Mouse (Mus musculus): ENCODE data around the gene Xrcc3. TPM values are rescaled to one million over a fixed set of nuclear protein-coding genes. Genes with fewer than 3 reads are reported as not detected.

Gene Xrcc3
- total RNA-seq, 1 experiment from 2014 or later: 2.1 TPM

DNA sequence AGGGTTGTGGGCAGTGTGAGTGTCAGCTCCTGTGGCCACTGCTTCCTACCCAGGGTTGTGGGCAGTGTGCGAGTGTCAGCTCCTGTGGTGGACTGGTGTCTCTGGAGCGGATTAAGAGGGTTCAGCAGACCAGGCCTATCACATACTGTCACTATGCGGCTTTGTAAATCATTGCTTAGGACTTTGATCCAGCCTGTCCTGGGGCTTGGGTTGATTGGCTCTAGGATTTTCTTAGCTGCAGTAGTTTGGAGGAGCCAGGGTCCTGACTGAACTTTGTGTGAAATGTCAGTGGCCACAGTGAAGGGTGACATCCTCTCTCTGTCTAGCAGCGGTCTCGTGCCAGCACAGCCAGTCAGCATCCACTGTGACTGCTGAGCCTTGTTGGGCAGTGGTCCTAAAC is 23.6 kb downstream of the Xrcc3 start:
- ATAC-seq (replicated peaks; ENCODE audit: insufficient number of reproducible peaks, low FRiP score, low TSS enrichment, poor library complexity, severe bottlenecking): no peak

DNA sequence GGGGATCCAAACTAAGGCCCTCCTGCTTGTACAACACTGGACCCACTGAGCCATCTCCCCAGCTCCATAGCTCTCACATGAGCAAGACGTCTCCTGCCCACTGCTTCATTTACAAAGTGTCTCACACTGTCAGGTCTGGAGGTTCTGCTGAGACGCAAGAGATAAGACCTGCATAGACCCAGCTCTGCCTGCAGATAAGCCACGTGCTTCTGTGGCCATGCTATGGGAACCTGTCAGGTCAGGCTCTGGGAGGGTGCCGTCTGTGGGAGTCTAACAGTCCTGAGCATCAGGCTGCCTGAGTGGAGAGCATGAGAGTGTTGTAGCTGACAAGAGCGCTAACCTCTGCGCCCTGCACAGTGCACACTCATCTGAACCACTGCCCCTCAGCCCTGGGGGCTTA is 26.7 kb downstream of the Xrcc3 start:
- ATAC-seq (replicated peaks; ENCODE audit: insufficient number of reproducible peaks, low FRiP score, low TSS enrichment, poor library complexity, severe bottlenecking): no peak

DNA sequence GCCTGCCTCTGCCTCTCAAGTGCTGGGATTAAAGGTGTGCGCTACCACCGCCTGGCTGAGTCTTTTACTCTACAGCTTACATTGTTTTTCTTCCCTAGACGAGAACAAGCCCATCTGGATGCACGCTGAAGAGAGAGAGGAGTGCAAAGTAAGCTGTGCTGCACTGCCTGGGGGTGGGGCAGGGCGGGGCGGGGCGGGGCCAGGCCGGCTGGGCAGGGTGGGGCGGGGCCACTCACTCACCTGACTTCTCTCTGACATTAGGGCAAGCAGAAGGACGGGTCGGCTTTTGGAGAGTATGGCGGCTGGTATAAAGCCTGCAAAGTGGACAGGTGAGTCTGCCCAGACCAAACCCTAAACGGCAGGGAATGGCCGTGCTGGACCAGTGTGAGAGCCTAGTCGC is 28.5 kb downstream of the Xrcc3 start:
- no peak for ATAC-seq (replicated peaks; ENCODE audit: insufficient number of reproducible peaks, low FRiP score, low TSS enrichment, poor library complexity, severe bottlenecking)

DNA sequence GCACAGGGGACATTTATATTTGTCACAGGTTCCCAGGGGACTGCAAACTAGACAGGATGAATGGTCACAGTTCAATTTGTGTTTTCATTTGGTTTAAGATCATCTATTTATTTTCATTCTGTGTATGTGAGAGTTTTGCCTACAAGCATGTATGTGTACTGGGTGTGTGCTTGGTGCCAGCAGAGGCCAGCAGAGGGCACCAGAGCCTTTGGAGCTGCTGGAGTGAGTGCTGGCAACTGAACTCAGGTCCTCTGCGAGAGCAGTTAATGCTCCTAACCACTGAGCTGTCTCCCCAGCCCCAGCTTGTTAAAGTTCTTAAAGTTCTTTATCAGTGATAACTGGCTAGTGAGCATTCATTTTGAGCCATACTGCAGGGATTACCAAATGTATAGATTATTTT is 34.1 kb downstream of the Xrcc3 start:
- ATAC-seq (replicated peaks; ENCODE audit: insufficient number of reproducible peaks, low FRiP score, low TSS enrichment, poor library complexity, severe bottlenecking): no peak

DNA sequence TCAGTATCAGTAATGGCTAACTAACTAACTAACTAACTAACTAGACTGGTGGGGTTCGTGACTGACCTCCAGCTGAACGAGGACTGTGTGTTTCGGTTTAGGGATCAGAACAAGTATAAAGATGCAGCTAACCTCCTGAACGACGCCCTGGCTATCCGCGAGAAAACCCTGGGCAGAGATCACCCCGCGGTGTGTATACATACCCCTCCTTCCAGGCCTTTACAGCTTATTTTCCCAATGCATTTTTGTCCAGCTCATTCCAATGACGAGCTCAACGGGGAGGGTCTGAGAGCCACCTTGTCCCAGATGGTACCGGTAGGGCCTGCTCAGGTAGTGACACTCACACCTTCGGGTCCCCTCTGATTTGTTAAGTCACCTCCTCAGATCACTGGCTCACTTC is 35.8 kb downstream of the Xrcc3 start:
- ATAC-seq (replicated peaks; ENCODE audit: insufficient number of reproducible peaks, low FRiP score, low TSS enrichment, poor library complexity, severe bottlenecking): no peak

DNA sequence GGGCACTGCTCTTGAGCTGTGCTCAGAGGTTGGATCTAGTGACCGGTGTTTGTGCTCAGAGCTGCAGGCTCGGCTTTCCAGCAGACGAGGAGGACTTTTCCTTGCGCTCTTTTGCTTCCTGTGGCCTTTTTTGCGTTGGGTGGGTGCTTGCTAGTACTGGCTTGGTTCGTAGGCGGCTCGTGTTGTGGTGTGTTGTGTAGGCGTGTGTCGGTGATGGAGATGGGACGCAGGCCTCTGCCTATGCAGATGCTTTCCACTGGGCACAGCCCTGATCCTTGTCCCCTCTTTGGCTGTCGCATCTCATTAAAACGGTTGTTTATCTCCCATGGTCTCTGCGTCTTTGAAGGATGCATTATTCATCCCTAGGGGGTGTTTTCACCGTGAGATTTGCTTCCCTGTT is 38.8 kb downstream of the Xrcc3 start:
- ATAC-seq (replicated peaks; ENCODE audit: insufficient number of reproducible peaks, low FRiP score, low TSS enrichment, poor library complexity, severe bottlenecking): no peak

DNA sequence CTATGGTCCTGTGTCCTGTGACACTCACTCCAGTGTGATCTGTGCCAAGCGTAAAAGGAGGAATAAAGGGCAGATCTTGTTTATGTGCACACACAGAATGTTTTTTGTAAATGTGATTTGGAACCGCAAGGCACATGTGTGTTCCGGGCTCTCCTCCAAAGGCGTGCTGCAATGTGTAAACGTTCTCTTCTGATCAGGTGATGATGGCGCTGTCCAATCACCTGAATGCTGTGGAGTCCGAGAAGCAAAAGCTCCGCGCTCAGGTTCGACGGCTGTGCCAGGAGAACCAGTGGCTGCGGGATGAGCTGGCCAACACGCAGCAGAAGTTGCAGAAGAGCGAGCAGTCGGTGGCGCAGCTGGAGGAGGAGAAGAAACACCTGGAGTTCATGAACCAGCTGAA is 39.5 kb downstream of the Xrcc3 start:
- ATAC-seq (replicated peaks; ENCODE audit: insufficient number of reproducible peaks, low FRiP score, low TSS enrichment, poor library complexity, severe bottlenecking): no peak

DNA sequence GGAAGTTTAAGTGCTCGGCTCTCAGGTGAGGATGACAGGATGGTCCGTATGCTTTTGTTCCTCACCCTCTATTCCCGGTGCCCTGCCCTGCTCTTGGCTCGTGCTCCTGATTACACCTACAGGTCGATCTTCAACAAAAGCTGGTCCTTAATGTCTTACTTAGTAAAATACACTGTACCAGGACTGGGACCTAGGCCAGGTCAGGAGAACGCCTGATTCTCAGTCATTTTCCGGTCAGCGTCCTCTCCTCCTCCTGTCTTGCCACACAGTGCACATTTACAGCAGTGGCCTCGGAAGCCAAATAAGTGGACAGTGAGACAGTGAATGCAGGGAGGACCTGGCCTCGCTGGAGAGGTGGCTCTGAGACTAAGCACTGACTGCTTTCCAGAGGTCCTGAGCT is 43.0 kb downstream of the Xrcc3 start:
- ATAC-seq (replicated peaks; ENCODE audit: insufficient number of reproducible peaks, low FRiP score, low TSS enrichment, poor library complexity, severe bottlenecking): no peak

DNA sequence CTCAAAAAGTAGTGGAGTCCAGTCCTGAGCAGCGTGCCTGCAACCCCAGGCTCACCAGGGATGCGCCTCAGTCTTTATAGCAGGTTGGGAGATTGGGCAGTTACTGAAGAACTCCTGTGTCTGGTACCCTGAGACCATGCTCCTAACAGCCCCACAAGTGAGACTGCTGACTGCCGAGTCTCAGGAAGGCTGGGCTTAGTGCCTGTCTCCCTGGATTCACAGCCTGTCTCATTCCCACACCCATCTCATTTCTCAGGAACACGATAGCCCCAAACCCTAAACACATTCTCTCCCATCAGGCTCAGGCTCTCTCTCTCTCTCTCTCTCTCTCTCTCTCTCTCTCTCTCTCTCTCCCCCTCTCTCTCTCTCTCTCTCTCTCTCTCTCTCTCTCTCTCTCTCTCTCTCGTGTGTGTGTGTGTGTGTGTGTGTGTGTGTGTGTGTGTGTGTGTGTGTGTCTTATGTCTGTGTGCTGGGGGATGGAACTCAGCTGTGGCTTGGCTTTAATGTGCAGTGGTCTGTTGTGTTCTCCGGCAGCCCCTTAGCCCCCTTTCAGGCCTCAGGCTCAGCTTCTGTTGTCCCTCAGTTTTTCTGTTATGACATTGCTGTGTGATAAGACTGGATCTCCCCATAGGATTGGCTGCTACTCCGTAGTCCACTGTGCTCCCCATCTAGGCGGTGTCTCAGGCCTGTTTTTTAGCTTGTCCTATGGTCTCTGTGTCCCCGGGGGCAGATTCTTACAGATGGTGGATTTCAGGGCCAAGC is 43.7 kb downstream of the Xrcc3 start:
- ATAC-seq (replicated peaks; ENCODE audit: insufficient number of reproducible peaks, low FRiP score, low TSS enrichment, poor library complexity, severe bottlenecking): no peak

DNA sequence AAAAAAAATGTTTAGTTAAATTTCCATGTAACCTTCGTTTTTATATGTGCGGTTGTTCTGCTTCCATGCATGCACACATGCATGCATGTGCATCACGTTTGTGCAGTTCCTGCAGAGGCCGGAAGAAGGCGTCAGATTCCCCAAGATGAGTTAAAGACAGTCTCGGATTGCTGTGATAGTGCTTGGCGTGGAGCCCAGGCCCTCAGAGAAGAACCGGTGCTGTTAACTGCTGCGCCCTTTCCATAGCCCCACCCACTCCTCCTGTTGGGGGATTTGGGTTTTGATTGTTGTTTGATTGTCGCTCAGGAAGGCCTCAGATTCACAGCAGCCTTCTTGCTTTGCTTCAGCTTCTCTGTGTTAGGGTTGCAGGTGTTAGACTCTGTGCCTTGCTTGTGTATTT is 44.4 kb downstream of the Xrcc3 start:
- ATAC-seq (replicated peaks; ENCODE audit: insufficient number of reproducible peaks, low FRiP score, low TSS enrichment, poor library complexity, severe bottlenecking): no peak

DNA sequence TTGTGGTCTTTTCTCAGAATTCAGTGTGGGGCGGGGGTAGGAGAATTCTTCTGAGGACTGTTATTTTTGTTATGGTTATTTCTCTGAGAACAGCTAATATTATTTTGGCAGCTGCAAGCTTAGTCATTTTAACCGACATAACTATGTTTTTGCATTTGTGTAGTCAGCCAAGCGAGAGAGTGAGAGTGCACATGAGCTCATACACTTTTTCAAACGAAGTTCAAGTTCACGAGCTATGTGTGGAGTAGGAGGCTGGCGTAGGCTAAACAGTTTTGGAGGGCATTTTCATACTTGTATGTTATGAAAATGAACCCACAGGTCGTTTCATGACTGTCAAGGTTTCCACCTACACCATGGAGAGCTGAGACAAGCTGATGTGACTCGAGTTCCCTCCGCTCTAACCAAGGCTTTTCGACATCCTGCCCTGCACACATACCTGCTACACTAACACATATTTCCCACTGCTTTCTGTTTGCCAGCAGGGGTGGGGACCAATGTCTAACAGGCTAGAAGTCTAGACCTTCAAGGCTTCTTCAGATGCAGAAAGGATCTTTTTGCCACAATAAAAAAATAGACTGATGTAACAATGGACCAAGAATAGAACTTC is 45.2 kb downstream of the Xrcc3 start:
- ATAC-seq (replicated peaks; ENCODE audit: insufficient number of reproducible peaks, low FRiP score, low TSS enrichment, poor library complexity, severe bottlenecking): no peak

DNA sequence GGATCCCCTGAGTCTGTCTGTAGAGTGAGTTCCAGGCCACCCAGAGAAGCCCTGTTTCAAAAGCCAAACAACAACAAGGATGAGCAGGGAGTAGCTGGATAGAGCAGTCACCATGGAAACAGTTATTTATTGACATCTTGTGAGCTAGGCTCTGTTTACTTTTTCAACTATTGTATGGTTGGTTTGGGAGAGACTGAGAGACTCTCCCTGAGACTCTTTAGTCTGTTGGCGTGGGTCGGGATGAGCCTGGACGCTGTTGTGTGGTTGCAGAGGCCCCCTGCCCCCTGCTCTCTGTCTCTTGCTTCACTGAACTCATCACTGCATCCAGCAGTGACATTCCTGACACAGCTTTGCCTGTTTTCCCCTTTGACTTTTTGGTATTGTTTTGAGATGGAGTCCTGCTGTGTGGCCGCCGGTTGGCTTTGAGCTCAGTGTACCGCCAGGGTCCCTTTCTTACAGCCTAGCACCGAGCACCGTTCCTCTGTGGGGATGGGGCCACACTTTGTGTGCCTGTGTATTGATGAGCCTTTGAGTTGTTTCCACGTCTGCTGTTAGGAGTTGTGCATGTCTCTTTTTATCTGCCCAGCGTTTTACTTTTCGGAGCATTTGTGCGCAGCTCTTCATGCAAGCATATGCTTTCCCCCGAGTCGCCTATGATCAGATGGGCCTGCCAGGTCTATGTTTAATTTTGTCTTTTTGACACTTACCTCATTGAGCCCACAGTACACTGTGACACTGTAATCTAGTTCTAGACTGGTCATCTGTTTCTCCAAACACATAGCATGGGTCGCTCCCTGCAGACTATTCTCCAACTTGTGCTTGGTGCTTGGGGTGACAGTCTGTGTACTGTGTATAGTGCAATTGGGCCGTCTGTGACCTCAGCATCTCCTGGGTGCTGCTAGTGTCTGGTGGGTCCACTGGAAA is 47.1 kb downstream of the Xrcc3 start:
- no peak for ATAC-seq (replicated peaks; ENCODE audit: insufficient number of reproducible peaks, low FRiP score, low TSS enrichment, poor library complexity, severe bottlenecking)

DNA sequence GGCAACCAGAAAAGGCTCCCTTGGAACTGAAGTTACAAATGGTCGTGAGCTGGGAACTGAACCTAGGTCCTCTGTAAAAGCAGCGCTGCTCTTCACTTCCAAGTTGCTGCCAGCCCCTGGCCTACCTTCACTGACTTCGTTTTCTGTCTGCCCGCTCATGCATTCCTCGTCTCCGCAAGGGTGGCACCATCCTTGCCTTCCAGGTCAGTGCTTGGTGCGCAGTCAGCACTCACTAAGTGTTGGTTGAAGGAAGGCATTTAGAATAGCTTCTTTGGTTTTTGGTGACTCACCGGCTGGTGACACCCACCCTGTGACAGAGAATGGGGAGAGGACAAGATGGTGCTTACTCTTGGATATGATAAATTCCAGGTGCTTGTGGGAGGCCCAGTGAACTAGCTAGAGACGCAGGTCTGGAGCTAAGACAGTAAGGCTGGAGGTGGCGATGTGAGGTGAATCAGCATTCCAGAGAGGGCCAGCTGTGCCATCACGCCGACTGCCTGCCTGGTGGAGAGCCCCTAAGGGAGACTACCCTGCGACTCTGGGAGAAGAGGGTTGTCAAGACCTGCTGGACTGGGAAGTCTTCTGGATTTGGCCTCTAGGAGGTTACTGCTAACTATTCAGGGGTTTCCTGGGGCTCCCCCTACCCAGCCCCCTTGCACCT is 50.9 kb downstream of the Xrcc3 start:
- no peak for ATAC-seq (replicated peaks; ENCODE audit: insufficient number of reproducible peaks, low FRiP score, low TSS enrichment, poor library complexity, severe bottlenecking)

DNA sequence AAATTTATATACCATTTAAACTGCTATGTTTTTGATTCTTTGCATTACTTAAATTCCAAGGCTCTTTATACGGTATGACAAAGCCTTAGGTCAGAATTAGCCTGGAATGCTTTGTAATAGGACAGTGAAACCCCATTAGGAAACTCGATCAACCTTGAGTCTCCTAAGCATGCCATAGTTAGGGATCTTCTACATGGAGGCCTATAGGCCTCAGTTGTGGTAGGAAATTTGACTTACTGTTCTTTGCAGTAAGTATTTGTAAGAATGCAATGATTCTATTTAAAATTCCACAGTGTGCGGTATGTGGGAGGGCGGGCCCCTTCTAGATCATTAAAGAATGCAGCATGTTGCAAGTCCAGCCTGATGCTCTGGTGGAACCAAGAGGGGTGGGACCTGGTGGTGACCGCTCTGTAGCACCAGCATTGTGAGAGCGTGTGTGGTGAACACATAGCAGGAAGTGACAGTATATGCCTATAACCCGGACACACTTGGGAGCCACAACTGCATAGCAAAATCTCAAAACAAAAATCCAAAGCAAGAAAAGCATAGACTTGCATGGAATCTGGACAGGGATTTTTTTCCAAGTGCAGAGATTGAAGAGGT is 53.3 kb downstream of the Xrcc3 start:
- ATAC-seq (replicated peaks; ENCODE audit: insufficient number of reproducible peaks, low FRiP score, low TSS enrichment, poor library complexity, severe bottlenecking): no peak

DNA sequence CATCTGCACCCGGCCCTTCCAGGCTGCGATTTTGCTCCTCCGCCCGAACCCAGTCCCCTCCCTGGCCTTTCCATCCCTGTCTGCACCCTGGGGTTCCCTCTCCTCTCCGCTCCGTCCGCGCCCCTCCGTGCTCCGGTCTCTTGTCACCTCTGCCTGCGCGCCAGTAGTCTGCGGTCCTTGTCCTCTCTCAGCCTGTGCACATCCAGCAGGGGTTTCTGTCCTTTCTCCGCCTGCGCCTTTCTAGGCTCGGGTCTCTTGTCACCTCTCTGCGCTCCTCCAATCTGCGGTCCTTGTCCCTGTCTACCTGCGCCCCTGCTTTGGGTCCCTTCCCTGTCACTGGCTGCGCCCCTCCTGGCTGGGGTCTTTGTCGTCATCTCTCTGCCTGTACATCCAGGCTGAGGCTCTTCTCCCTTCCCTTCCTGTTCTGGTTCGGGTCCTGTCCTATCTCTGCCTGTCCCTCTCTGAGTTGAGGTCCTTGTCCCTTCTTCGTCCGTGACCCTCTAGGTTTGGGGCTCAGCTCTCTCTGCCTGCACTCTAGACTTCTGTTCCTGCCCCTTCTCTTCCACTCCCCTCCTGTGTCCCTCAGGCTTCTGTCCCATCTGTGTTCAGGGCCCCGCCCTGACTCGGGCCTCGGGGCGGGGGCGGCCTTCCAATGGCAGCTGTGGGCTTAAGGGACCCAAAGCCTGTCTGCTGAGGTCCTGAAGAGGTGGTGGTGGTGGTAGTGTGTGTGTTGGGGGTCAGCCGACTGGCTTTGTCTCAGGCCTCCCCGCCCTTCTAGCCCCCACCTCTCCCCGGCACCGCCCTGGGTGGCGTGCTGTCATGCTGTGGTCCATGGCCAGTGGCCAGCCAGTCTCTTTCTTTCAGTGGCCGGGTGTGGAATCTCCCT is 54.3 kb downstream of the Xrcc3 start:
- 0 out of 2 replicates have a peak, but pooled peaks have one; percentile 22 for ATAC-seq (replicated peaks; ENCODE audit: insufficient number of reproducible peaks, low FRiP score, low TSS enrichment, poor library complexity, severe bottlenecking)

DNA sequence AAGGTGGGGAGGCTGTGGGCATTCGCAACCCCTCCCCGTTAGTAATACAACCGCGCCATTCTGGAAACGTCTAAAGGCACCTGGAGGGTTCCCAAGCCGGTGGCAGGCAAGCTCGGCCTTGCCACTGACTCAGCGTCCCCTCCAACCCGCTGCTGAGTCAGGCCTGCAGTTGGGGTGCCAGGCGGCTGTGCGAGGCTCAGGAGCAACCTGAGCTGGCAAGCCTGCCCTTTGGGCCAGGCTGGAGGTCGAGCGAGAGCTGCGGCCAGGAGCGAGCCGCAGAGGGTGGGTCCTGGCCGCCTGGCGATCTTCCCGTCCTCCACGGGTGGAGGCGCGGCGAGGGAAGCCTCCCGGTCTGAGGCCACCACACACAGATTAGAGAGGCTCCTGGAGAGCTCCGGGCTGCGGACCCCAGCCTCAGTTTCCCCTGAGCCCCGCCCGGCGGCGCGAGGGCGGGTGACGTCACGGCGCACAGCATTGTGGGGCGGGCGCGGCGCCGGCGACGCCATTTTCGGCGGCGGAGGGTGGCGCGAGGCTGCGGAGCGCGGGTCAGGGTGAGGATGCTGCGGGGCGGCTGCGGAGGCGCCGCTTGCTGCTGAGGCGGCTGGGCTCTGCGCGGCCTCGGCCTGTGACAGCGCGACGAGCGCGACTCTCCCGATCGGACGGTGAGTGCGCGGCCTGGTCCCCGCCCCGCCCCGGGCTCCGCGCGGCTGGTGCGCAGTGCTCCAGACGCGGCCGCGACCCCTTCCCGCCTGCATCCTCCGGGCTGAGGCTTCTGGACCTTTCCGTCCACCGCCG is 55.1 kb downstream of the Xrcc3 start, which contains the start of gene Klc1:
TSS of gene Klc1 (plus strand) at position 469 of the 795 bp plus-strand sequence.
- 0 out of 2 replicates have a peak, but pooled peaks have one; percentile 18 for ATAC-seq (replicated peaks; ENCODE audit: insufficient number of reproducible peaks, low FRiP score, low TSS enrichment, poor library complexity, severe bottlenecking)
